Mouse (Mus musculus) kidney, adult 9 months (tissue): ENCODE measurements around the gene Aspscr1.
"Not testable (repeated sequence)": the region's sequence is repeated elsewhere in the genome, so short reads cannot be mapped to it uniquely, and the experiment has no call there.

ENCODE experiments used
- DNase-seq: peaks from one replicate; pipeline ENCODE4 v3.0.0; 2022

Aspscr1 gene

DNA sequence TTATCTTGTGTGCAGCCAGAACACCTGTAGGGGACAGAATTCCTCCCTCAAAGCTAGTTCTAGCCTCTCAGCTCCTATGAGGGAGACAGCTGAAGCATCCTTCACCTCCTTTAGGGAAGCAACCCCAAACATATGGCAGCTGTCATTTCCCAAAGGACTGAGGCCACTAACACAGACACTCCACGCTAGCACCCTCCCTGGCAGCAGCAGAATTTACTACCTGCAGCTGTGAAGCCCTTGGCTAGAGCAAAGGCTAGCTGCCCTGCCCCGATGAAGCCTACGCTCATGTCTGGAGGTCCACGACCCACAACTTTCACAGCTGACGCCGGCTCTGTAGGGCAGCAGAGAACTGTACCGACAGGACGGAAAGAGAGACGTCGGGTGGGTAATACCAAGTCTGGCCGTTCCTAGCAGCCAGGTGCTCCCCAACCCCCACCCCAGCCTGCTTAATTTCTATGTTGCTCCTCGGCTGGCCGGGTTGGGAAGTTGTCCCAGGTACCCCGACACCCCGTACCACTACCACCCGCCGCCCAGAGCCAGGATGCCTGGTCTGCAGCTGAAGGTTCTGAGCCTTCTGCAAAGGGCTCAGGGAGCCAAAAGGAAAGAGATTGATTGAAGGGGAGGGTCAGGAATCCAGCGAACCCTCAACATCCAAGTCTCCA lies 29.7 kb upstream of the Aspscr1 start:
- DNase-seq, result no peak

- DNase-seq, result peak; percentile 95
Measured at GRCm38 (mm10) chr11:120643601-120643987, 29.2 kb upstream of the Aspscr1 start, which contains the start of gene Pycr1. Gene Pycr1 (minus strand): TSS chr11:120643769.

DNA sequence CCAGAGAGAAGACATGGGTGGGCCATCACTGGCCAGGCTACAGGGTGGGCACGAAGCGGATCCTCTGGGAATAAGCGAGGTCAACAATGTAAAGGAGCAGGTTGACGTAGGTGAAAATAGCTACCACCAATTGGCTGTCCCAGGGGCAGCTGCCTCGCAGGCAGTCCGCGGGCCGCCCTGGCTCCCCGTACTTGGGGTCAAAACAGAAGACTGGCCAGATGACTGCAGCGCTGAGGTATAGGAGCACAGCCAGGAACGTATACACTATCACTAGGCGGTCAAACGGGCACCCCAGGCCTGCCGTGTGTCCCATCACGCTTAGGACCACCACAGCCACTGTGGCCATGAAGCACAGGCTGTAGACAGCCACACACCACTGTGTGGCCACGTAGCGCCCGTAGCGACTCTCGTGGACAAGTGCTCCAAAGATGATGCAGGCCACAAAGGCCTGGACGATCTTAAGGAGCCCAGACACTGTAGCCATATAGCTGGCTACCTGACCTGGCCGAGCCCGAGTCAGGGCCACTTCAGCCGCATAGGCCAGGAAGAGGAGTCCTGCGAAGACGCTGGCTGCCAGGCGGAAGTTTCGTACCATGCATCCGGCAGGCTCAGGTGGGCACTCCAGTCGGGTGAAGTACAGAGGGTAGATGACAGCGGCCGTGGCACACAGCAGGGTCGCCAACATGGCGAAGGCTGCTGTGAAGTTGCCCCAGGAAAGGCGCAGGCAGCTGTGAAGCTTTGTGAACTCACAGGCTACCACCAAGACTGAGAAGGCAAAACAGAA lies 25.5 kb upstream of the Aspscr1 start:
- no peak for DNase-seq

GRCm38 (mm10) chr11:120648001-120648476 lies 24.7 kb upstream of the Aspscr1 start, which contains the start of gene Myadml2:
Gene Myadml2 (minus strand): TSS chr11:120648158.
- no peak for DNase-seq

GRCm38 (mm10) chr11:120651872-120652271 lies 20.9 kb upstream of the Aspscr1 start:
- DNase-seq, result no peak

DNA sequence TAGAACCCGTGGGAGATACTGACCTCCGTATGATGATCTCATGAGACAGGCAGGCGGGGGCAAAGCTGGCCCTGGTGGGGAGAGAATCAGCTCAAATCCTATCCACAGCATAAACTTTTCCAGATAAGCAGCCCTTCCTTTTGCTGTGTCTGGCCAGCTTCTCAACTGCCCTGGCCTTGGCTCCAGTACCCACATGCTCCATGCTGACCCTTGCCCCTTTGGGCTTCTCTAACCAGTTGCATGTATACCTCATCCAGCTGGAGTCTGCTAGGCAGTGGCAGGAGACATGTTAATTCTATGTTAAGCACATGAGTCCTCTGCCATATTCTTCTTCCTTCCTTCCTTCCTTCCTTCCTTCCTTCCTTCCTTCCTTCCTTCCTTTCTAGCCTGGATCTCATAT lies 18.0 kb upstream of the Aspscr1 start:
- DNase-seq, result no peak

DNA sequence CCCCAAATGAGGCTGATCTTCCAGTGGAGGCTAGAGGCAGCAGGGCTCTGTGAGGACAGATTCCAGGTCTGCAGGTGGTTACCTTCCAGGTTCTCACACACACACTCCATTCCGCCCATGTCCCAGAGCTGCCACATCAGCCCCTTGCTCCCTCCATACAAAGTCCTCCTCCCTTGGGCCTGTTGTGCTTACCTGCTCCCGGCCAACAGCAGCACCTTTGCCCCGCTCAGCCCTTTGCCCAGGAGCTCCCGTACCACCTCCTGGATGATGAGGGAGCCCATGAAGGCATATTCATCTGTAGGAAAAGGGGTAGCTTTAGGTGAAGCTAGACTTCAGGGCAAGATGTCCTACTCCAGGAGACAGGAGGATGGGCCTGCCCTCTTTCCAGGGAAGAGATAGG lies 15.5 kb upstream of the Aspscr1 start:
- peak; percentile 77 for DNase-seq

GRCm38 (mm10) chr11:120658876-120659410 lies 13.8 kb upstream of the Aspscr1 start:
- DNase-seq, result peak; percentile 87

DNA sequence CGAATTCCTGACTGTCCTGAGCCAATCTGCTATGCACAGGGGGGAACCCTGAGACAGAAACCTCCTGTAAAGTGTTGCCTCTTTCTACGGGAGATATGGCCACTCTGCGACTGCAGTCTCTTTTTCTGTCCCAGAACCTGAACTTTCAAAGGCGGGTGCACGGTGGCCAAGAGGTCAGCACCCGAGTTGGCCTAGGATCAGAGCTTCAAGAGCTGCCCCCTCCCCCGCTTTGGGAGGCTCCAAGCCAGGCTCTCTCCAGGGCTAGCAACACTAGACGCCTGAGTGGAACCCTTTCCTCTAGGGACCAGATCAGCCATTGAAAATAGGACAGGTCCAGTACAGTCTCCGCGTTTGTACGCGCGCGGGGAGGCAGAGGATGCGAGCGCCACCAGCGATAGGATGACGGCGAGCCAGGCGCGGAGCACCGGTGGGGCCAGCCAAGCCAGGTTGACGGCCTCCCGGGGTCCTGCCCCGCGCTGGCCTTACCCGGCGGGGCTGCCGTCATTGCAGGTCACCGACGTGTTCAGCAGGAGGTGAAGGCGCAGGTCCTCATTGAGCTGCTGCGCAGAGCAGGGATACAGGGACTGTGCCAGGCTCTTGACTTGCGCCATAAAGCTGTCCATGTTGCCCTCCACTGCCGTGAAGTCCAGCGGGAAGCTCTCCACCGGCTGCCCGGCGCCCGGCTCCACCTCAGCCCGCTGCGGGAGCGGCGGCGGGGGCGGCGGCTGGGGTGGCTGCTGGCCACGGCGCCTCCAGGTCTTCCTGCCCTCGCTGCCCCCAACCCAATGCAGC lies 13.1 kb upstream of the Aspscr1 start:
- peak; percentile 36 for DNase-seq

- DNase-seq, result peak; percentile 62
Measured at GRCm38 (mm10) chr11:120660301-120661075, 12.3 kb upstream of the Aspscr1 start.

DNA sequence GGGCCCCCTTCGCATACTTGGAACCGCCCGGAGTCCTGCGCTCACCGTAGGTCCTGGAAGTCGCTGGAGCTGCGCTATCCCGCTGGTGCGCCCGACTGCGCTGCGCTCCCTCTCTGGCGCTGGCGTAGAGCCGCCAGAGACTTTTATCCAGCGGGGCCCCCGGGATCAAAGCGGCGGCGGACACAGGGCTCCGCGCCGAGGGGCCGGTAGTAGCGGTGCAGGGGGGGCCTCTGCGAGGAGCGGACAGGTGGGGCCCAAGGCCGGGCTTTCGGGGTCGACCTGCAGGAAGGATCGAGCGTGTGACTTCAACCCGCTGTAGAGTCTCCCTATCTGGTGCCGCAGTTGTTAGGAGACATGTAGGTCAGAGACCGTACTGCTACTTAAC lies 11.7 kb upstream of the Aspscr1 start, which contains the start of gene Notum:
Notum (minus strand) TSS at position 100 of the 385 bp plus-strand sequence.
- no peak for DNase-seq

GRCm38 (mm10) chr11:120662759-120663158 lies 10.0 kb upstream of the Aspscr1 start:
- DNase-seq, result no peak

GRCm38 (mm10) chr11:120663714-120664113 lies 9.1 kb upstream of the Aspscr1 start:
- no peak for DNase-seq

GRCm38 (mm10) chr11:120665406-120665805 lies 7.4 kb upstream of the Aspscr1 start:
- no peak for DNase-seq

- DNase-seq, result no peak
Measured at GRCm38 (mm10) chr11:120666617-120667016, 6.2 kb upstream of the Aspscr1 start.

- DNase-seq, result no peak
Measured at GRCm38 (mm10) chr11:120673594-120674122, 885 bp downstream of the Aspscr1 start.

- not testable (repeated sequence) for DNase-seq
Measured at GRCm38 (mm10) chr11:120675875-120676274, 3.1 kb downstream of the Aspscr1 start.

DNA sequence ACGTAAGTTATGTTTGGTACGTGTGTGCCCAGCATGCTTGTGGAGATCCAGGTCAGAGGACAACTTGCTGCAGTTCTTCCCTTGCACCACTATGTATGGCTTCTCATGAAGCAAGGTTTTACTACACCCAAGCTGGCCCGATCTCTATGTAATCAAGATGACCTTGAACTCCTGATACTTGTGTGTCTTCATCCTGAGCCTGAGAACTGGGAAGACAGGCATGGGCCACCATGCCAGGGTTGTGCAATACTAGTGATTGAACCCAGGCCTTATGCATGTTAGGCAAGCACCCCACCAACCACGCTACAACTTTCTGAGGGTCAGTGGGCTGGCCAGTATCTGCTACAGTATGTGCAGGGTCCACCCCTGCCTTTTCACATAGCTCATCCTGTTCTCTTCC lies 4.2 kb downstream of the Aspscr1 start:
- DNase-seq, result no peak

- peak; percentile 92 for DNase-seq
Measured at GRCm38 (mm10) chr11:120679909-120680308, 7.1 kb downstream of the Aspscr1 start.

DNA sequence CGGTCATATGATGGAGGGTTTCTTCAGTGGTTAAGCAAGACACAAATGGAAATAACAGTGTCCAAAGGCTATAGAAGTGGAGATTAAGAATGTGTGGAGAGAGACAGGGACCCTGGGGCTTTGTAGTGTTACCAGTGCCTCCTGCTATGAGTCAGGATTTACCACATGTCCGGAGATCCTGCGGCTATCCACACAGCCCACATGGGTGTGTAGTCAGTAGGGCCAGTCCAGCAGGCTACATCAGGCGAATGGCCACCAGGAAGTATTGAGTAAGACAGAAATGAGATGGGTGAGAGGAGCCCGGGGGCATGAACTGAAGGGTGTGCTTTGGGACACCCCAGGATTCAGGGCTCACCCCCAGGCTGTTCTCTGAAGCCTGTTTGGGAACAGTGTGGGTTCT lies 9.9 kb downstream of the Aspscr1 start:
- DNase-seq, result no peak

DNA sequence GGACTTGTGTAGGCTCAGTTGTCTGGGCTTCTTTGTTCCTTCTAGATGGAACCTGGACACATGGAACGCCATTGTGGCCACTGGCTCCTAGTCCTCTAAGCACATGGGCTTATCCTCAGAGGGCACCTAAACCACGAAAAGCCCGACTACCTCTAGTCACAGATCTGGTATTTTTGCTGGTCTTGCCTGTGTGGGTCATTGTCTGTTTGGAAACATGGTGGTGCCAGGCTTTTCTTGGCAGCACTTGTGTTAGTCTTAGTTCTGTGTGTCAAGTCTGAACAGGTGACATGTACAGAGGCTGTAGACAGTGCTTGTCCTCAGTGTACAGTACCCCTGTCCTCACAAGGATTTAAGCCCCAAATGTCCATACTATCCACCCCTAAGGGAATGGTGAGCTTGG lies 10.8 kb downstream of the Aspscr1 start:
- no peak for DNase-seq

DNA sequence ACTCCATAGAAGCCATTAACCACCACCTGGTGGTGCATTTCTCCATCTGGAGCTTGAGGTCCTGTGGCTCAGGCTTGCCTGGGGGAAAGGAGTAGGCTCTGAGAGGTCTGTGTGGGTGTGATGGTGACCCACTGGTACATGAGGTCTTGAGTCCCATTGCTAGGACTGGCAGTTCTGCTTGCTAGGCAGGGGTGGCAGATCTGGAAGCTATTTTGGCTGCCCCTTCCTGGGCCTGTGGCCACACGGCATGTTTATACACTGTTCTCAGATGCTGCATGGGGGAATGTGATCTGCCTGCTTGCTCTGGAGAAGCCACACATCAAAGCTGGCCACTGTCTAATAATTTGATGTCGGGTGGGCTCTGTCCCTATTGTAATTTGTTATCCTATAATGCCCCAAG lies 11.3 kb downstream of the Aspscr1 start:
- no peak for DNase-seq
